Mouse (Mus musculus) embryonic fibroblast, embryonic 13.5 days (primary cell): ENCODE results near the gene Zfp213.

Experiments used
- CTCF ChIP-seq: IDR thresholded peaks from 2 replicates; pipeline ENCODE4 v1.5.1; 2011; ENCODE audit warnings: mild to moderate bottlenecking, control low read depth, low read length, moderate library complexity, borderline replicate concordance; ENCODE audit not compliant: insufficient read depth
- POLR2A ChIP-seq: IDR thresholded peaks from 2 replicates; pipeline ENCODE4 v1.6.1; 2011; ENCODE audit warnings: low read depth, mild to moderate bottlenecking, control low read depth, low read length, moderate library complexity

- no peak for TF ChIP-seq CTCF
- no peak for TF ChIP-seq POLR2A
Measured at GRCm38 (mm10) chr17:23554321-23554720, 9.7 kb downstream of the Zfp213 start.
